Mouse (Mus musculus) c-Kit-positive CD71-positive TER-119-negative erythroid progenitor cells, embryonic 14.5 days (primary cell): ENCODE results near the gene Olfr544.

Source experiments
- DNase-seq: peaks from one replicate; pipeline ENCODE4 v3.0.0-alpha.2; 2013; ENCODE audit warnings: low read depth

Gene Olfr544

GRCm38 (mm10) chr7:102477377-102477776, 10.7 kb downstream of the Olfr544 start:
- DNase-seq, result no peak

GRCm38 (mm10) chr7:102476601-102477000, 11.5 kb downstream of the Olfr544 start:
- DNase-seq, result no peak

- DNase-seq, result no peak
Measured at GRCm38 (mm10) chr7:102472675-102473074, 15.4 kb downstream of the Olfr544 start.

- DNase-seq, result no peak
Measured at GRCm38 (mm10) chr7:102467566-102467965, 20.5 kb downstream of the Olfr544 start.

- no peak for DNase-seq
Measured at GRCm38 (mm10) chr7:102458618-102459380, 29.3 kb downstream of the Olfr544 start.

- DNase-seq, result no peak
Measured at GRCm38 (mm10) chr7:102446438-102446837, 41.7 kb downstream of the Olfr544 start.

GRCm38 (mm10) chr7:102444301-102444700, 43.8 kb downstream of the Olfr544 start:
- peak; percentile 67 for DNase-seq

GRCm38 (mm10) chr7:102442432-102442831, 45.7 kb downstream of the Olfr544 start:
- DNase-seq, result no peak

- DNase-seq, result peak; percentile 98
Measured at GRCm38 (mm10) chr7:102441657-102442391, 46.3 kb downstream of the Olfr544 start, which contains the start of gene Rrm1. Rrm1 (plus strand) TSS chr7:102441695.

- DNase-seq, result peak; percentile 11
Measured at GRCm38 (mm10) chr7:102440822-102441656, 47.1 kb downstream of the Olfr544 start.

GRCm38 (mm10) chr7:102434344-102434743, 53.8 kb downstream of the Olfr544 start:
- DNase-seq, result no peak
